In the genomic region with DNA sequence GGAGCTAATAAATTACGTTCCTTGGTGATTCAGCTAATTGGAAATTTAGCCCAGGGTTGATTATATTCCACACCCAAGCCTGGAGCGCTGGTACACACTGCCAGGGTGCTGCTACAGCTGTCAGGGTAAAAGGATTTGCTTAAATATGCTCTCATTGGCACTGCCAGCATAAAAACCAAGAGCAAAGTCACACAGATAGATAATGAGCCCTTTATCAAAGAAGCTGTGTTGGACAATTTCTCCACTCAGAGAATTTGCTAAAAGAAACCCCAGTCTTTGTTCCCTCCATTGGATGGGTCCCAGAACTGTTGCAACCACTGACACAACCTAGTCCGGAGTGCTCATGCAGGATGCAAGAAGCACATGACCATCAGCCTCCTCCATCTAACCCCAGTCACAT, we compare ENCODE assay signal across 30 mouse cellular contexts. TPM values are rescaled to one million over a fixed set of nuclear protein-coding genes. Genes with fewer than 3 reads are reported as not detected.
DNase-seq lines count a peak whose midpoint lies in the region; ATAC-seq and TF ChIP-seq lines count a peak whose summit lies in the region.
"Had no signal": no experiment of that assay in that cellular context is flagged by ENCODE, and none has a peak within 500 bp of the region (broad histone marks: within the 10 kb centered on the region; RNA-seq: fewer than 3 reads in every experiment).

No protein-coding gene starts in this region.

- H3K27ac ChIP-seq in forebrain, postnatal 0 days (ENCODE audit: low read depth, low read length), result no peak overlapping the region
- no peak overlapping the region for H3K27ac ChIP-seq in forebrain, embryonic 12.5 days
- H3K27ac ChIP-seq in midbrain, postnatal 0 days (ENCODE audit: low read depth, low read length), result no peak overlapping the region
- no peak overlapping the region for H3K27ac ChIP-seq in midbrain, embryonic 10.5 days (replicated peaks)
- H3K27ac ChIP-seq: embryonic facial prominence, embryonic 13.5 days; forebrain, embryonic 15.5 days; heart, embryonic 15.5 days; limb, embryonic 10.5 days; macrophage had no signal

- no peak for TF ChIP-seq CTCF in forebrain, postnatal 0 days (IDR thresholded peaks at IDR 0.05; ENCODE audit: low read depth)
- no peak for TF ChIP-seq CTCF in midbrain, postnatal 0 days (IDR thresholded peaks at IDR 0.05)

- no peak overlapping the region for H3K4me2 ChIP-seq in forebrain, postnatal 0 days (ENCODE audit: low read depth)
- no peak overlapping the region for H3K4me2 ChIP-seq in forebrain, embryonic 12.5 days
- H3K4me2 ChIP-seq in midbrain, postnatal 0 days (ENCODE audit: low read depth, low read length, poor library complexity, severe bottlenecking), result no peak overlapping the region
- H3K4me2 ChIP-seq: embryonic facial prominence, embryonic 13.5 days; forebrain, embryonic 15.5 days; heart, embryonic 15.5 days; liver, embryonic 11.5 days; midbrain, embryonic 11.5 days had no signal

- H3K27me3 ChIP-seq in forebrain, postnatal 0 days (ENCODE audit: insufficient read depth, low read length), result no peaks in the 10 kb centered on the region
- H3K27me3 ChIP-seq in forebrain, embryonic 12.5 days, result no peaks in the 10 kb centered on the region
- no peaks in the 10 kb centered on the region for H3K27me3 ChIP-seq in midbrain, postnatal 0 days (ENCODE audit: insufficient read depth, low read length)
- no peaks in the 10 kb centered on the region for H3K27me3 ChIP-seq in midbrain, embryonic 10.5 days (ENCODE audit: low read depth, poor library complexity, severe bottlenecking)
- H3K27me3 ChIP-seq: embryonic facial prominence, embryonic 13.5 days; forebrain, embryonic 15.5 days; heart, embryonic 15.5 days; Patski had no signal

- peak; percentile 68 for ATAC-seq in forebrain, postnatal 0 days
- no peak for ATAC-seq in forebrain, embryonic 12.5 days (ENCODE audit: low FRiP score)
- peak; percentile 31; the same call in 1 of the 2 replicates for ATAC-seq in midbrain, postnatal 0 days (ENCODE audit: low FRiP score)
- ATAC-seq: CD4-positive, CD25-positive, alpha-beta regulatory T cell, adult 4 months; forebrain, embryonic 15.5 days; liver, postnatal 0 days; lung, postnatal 0 days; Patski had no signal

- DNase-seq in forebrain, postnatal 0 days, result no peak
- peak; percentile 53 for DNase-seq in layer of hippocampus, adult 11-12 months (ENCODE audit: low spot score)
- no peak for DNase-seq in layer of hippocampus, postnatal 25 days (ENCODE audit: extremely low spot score in 1 of 2, low spot score in 1 of 2)
- no peak for DNase-seq in midbrain, postnatal 0 days (ENCODE audit: low spot score)
- no peak for DNase-seq in midbrain, embryonic 10.5 days (ENCODE audit: low spot score)
- DNase-seq in right cerebral cortex, postnatal 25 days, result no peak
- no peak for DNase-seq in right cerebral cortex, adult 2 months (ENCODE audit: low spot score in 2 of 2)
- DNase-seq: adrenal gland, postnatal 36 days; cerebellum, adult 8-10 months; cerebellum, postnatal 36 days; embryo, embryonic 11 days; heart, postnatal 4 days; kidney, adult 18-20 months; kidney, postnatal 4 days; liver, postnatal 0 days; right cerebral cortex, postnatal 14 days; spleen, adult 18-20 months had no signal

- no peaks in the 10 kb centered on the region for H3K9me3 ChIP-seq in forebrain, postnatal 0 days (ENCODE audit: low read length)
- H3K9me3 ChIP-seq in forebrain, embryonic 12.5 days, result no peaks in the 10 kb centered on the region
- no peaks in the 10 kb centered on the region for H3K9me3 ChIP-seq in midbrain, postnatal 0 days (ENCODE audit: low read length)
- no peaks in the 10 kb centered on the region for H3K9me3 ChIP-seq in midbrain, embryonic 10.5 days (replicated peaks)
- H3K9me3 ChIP-seq: embryonic facial prominence, embryonic 13.5 days; forebrain, embryonic 15.5 days; heart, embryonic 15.5 days; limb, embryonic 10.5 days had no signal

- no peak overlapping the region for H3K9ac ChIP-seq in forebrain, postnatal 0 days
- H3K9ac ChIP-seq in forebrain, embryonic 12.5 days, result no peak overlapping the region
- H3K9ac ChIP-seq in midbrain, postnatal 0 days (replicated peaks; ENCODE audit: low read length, poor library complexity, severe bottlenecking), result no peak overlapping the region
- H3K9ac ChIP-seq: embryonic facial prominence, embryonic 13.5 days; forebrain, embryonic 15.5 days; heart, embryonic 15.5 days; liver, postnatal 0 days had no signal

- no peaks in the 10 kb centered on the region for H3K4me1 ChIP-seq in forebrain, postnatal 0 days (ENCODE audit: insufficient read depth)
- H3K4me1 ChIP-seq in forebrain, embryonic 12.5 days, result no peaks in the 10 kb centered on the region
- H3K4me1 ChIP-seq in midbrain, postnatal 0 days (ENCODE audit: insufficient read depth, low read length), result no peaks in the 10 kb centered on the region
- no peaks in the 10 kb centered on the region for H3K4me1 ChIP-seq in midbrain, embryonic 10.5 days
- H3K4me1 ChIP-seq: heart, embryonic 15.5 days; limb, embryonic 10.5 days had no signal

- H3K36me3 ChIP-seq in forebrain, postnatal 0 days (ENCODE audit: insufficient read depth), result no peaks in the 10 kb centered on the region
- no peaks in the 10 kb centered on the region for H3K36me3 ChIP-seq in forebrain, embryonic 12.5 days (replicated peaks)
- no peaks in the 10 kb centered on the region for H3K36me3 ChIP-seq in midbrain, postnatal 0 days (ENCODE audit: insufficient read depth, low read length)
- H3K36me3 ChIP-seq in midbrain, embryonic 10.5 days, result no peaks in the 10 kb centered on the region
- H3K36me3 ChIP-seq: embryonic facial prominence, embryonic 13.5 days; forebrain, embryonic 15.5 days; heart, embryonic 15.5 days; limb, embryonic 10.5 days had no signal

- WGBS in forebrain, postnatal 0 days, result 27% methylated on average over 3 of the region's 3 CpGs
- WGBS in forebrain, embryonic 12.5 days, result 69% methylated on average over 3 of the region's 3 CpGs
- WGBS in midbrain, postnatal 0 days, result 53% methylated on average over 3 of the region's 3 CpGs
- 92% methylated on average over 3 of the region's 3 CpGs for WGBS in midbrain, embryonic 10.5 days

- H3K4me3 ChIP-seq in forebrain, postnatal 0 days (ENCODE audit: low read depth, low read length), result no peak overlapping the region
- H3K4me3 ChIP-seq in forebrain, embryonic 12.5 days (replicated peaks), result no peak overlapping the region
- no peak overlapping the region for H3K4me3 ChIP-seq in midbrain, postnatal 0 days (ENCODE audit: low read depth, low read length)
- no peak overlapping the region for H3K4me3 ChIP-seq in midbrain, embryonic 10.5 days
- H3K4me3 ChIP-seq: embryonic facial prominence, embryonic 13.5 days; erythroblast, embryonic 14.5 days; forebrain, embryonic 15.5 days; heart, embryonic 15.5 days; left cerebral cortex, adult 2 months; limb, embryonic 10.5 days had no signal

RNA-seq across cellular contexts. Expression of a gene that starts 9.8 kb away (rescaled TPM):
- total RNA-seq in forebrain, postnatal 0 days (2014; rRNA removed), result 112 and 117 TPM in 2 replicates
- 36.1 and 50.2 TPM in 2 replicates for polyA plus RNA-seq in forebrain, postnatal 0 days (2015; fragmentation: Nextera tagmentation; extraction: Ambion mirVana)
- 20.4 and 22.6 TPM in 2 replicates for polyA plus RNA-seq in forebrain, embryonic 12.5 days (2016; fragmentation: Nextera tagmentation; extraction: Ambion mirVana)
- total RNA-seq in layer of hippocampus, postnatal 25 days (2021), result 10 to 100 TPM; 83.9 to 85.4 TPM
- 99.2 and 116 TPM in 2 replicates for total RNA-seq in midbrain, postnatal 0 days (2014; rRNA removed)
- 43.0 and 54.4 TPM in 2 replicates for polyA plus RNA-seq in midbrain, postnatal 0 days (2015; fragmentation: Nextera tagmentation; extraction: Ambion mirVana)
- 14.8 and 16.4 TPM in 2 replicates for polyA plus RNA-seq in midbrain, embryonic 10.5 days (2016; fragmentation: Nextera tagmentation; extraction: Ambion mirVana)
